Comparison of ENCODE assay signal across 8 mouse cellular contexts in the genomic region with DNA sequence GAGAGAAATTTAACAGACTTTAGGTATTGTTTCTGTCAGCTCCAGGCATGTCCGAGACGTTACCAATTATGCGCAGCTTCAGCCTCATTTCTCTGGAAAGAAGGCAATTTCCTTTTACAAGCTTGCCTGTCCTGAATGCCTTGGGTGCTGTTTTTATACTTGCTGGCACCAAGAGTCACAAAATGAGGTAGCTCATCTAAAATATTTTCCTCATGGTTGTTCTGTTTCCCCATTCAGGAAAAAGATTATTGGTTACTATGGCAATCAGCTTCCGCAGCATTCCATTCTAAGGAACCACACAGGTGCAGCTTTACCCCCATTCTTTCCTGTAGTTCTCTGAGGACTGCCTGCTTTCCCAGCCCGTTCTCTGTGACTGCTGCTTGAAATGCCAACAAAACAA. TPM values are rescaled to one million over a fixed set of nuclear protein-coding genes. Genes with fewer than 3 reads are reported as not detected.
DNase-seq lines count a peak whose midpoint lies in the region; ATAC-seq lines count a peak whose summit lies in the region.

A gene (plus strand): TSS at position 320 of the 400 bp plus-strand sequence.

- ATAC-seq in midbrain, embryonic 11.5 days (ENCODE audit: low FRiP score): no peak
- no peak for ATAC-seq in midbrain, embryonic 16.5 days
- ATAC-seq in hindbrain, embryonic 14.5 days (ENCODE audit: low FRiP score): no peak
- no peak for ATAC-seq in neural tube, embryonic 13.5 days (ENCODE audit: low read depth)
- ATAC-seq in frontal cortex, adult (ENCODE audit: low TSS enrichment): no peak

- H3K9me3 ChIP-seq in midbrain, embryonic 11.5 days (ENCODE audit: control insufficient read depth, low read length): no peaks in the 10 kb centered on the region
- no peaks in the 10 kb centered on the region for H3K9me3 ChIP-seq in midbrain, embryonic 16.5 days (replicated peaks; ENCODE audit: control insufficient read depth, low read length, poor library complexity, severe bottlenecking)
- no peaks in the 10 kb centered on the region for H3K9me3 ChIP-seq in hindbrain, embryonic 14.5 days (ENCODE audit: control insufficient read depth, low read length)
- H3K9me3 ChIP-seq in neural tube, embryonic 13.5 days: no peaks in the 10 kb centered on the region

- H3K9ac ChIP-seq in midbrain, embryonic 11.5 days (ENCODE audit: low read length): no peak within 1 kb of the TSS
- H3K9ac ChIP-seq in midbrain, embryonic 16.5 days (ENCODE audit: low read depth, low read length): no peak within 1 kb of the TSS
- H3K9ac ChIP-seq in hindbrain, embryonic 14.5 days: no peak within 1 kb of the TSS
- no peak within 1 kb of the TSS for H3K9ac ChIP-seq in neural tube, embryonic 13.5 days

- H3K4me1 ChIP-seq in midbrain, embryonic 11.5 days (ENCODE audit: control insufficient read depth, insufficient read depth, low read length): peaks cover 3% of the 10 kb centered on the region; the same call in 1 of the 2 replicates
- H3K4me1 ChIP-seq in midbrain, embryonic 16.5 days (ENCODE audit: control insufficient read depth, insufficient read depth, low read length): 0 out of 2 replicates have a peak, but pooled peaks cover 2% of the 10 kb centered on the region
- H3K4me1 ChIP-seq in hindbrain, embryonic 14.5 days (replicated peaks; ENCODE audit: control insufficient read depth, insufficient read depth, low read length): peaks cover 7% of the 10 kb centered on the region
- peaks cover 6% of the 10 kb centered on the region for H3K4me1 ChIP-seq in neural tube, embryonic 13.5 days (replicated peaks)

- H3K27me3 ChIP-seq in midbrain, embryonic 11.5 days (ENCODE audit: control insufficient read depth, insufficient read depth, low read length): no peaks in the 10 kb centered on the region
- H3K27me3 ChIP-seq in midbrain, embryonic 16.5 days (ENCODE audit: control insufficient read depth, insufficient read depth, low read depth, low read length): no peaks in the 10 kb centered on the region
- no peaks in the 10 kb centered on the region for H3K27me3 ChIP-seq in hindbrain, embryonic 14.5 days (ENCODE audit: control insufficient read depth, insufficient read depth, low read length)
- H3K27me3 ChIP-seq in neural tube, embryonic 13.5 days: no peaks in the 10 kb centered on the region

- DNase-seq in midbrain, embryonic 11.5 days (ENCODE audit: low spot score, missing footprints): no peak
- peak; percentile 32 for DNase-seq in forelimb bud, embryonic 11.5 days (ENCODE audit: low read depth, low spot score)
- DNase-seq in hindbrain, embryonic 14.5 days (ENCODE audit: low spot score): peak; percentile 23
- DNase-seq in ovary, postnatal 36 days (ENCODE audit: low spot score): no peak
- no peak for DNase-seq in frontal cortex, postnatal 10 days (ENCODE audit: low spot score in 2 of 2)

- no peak within 1 kb of the TSS for H3K4me2 ChIP-seq in midbrain, embryonic 11.5 days
- no peak within 1 kb of the TSS for H3K4me2 ChIP-seq in midbrain, embryonic 16.5 days (ENCODE audit: low read length)
- no peak within 1 kb of the TSS for H3K4me2 ChIP-seq in hindbrain, embryonic 14.5 days (replicated peaks)
- H3K4me2 ChIP-seq in neural tube, embryonic 13.5 days: no peak within 1 kb of the TSS

- H3K36me3 ChIP-seq in midbrain, embryonic 11.5 days (ENCODE audit: control insufficient read depth, insufficient read depth, low read length): no peaks in the 10 kb centered on the region
- no peaks in the 10 kb centered on the region for H3K36me3 ChIP-seq in midbrain, embryonic 16.5 days (ENCODE audit: control insufficient read depth, insufficient read depth, low read length)
- H3K36me3 ChIP-seq in hindbrain, embryonic 14.5 days (replicated peaks; ENCODE audit: control insufficient read depth, insufficient read depth): no peaks in the 10 kb centered on the region
- H3K36me3 ChIP-seq in neural tube, embryonic 13.5 days: no peaks in the 10 kb centered on the region

- no peak within 1 kb of the TSS for H3K4me3 ChIP-seq in midbrain, embryonic 11.5 days (ENCODE audit: low read depth, low read length)
- H3K4me3 ChIP-seq in midbrain, embryonic 16.5 days (ENCODE audit: low read depth, low read length): no peak within 1 kb of the TSS
- no peak within 1 kb of the TSS for H3K4me3 ChIP-seq in hindbrain, embryonic 14.5 days (replicated peaks; ENCODE audit: low read length)
- no peak within 1 kb of the TSS for H3K4me3 ChIP-seq in neural tube, embryonic 13.5 days

- no peak within 1 kb of the TSS for H3K27ac ChIP-seq in midbrain, embryonic 11.5 days (ENCODE audit: low read depth, low read length)
- no peak within 1 kb of the TSS for H3K27ac ChIP-seq in midbrain, embryonic 16.5 days (ENCODE audit: low read length)
- H3K27ac ChIP-seq in hindbrain, embryonic 14.5 days: no peak within 1 kb of the TSS
- no peak within 1 kb of the TSS for H3K27ac ChIP-seq in neural tube, embryonic 13.5 days (replicated peaks)

- 85% methylated on average over 5 of the region's 5 CpGs for WGBS in midbrain, embryonic 11.5 days
- 62% methylated on average over 5 of the region's 5 CpGs for WGBS in midbrain, embryonic 16.5 days
- 82% methylated on average over 5 of the region's 5 CpGs for WGBS in hindbrain, embryonic 14.5 days
- WGBS in neural tube, embryonic 13.5 days: 74% methylated on average over 5 of the region's 5 CpGs

RNA-seq across cellular contexts. Expression of the gene that starts here (rescaled TPM):
- 11.1 and 11.6 TPM in 2 replicates for polyA plus RNA-seq in midbrain, embryonic 11.5 days (2014; fragmentation: Nextera tagmentation; extraction: Ambion mirVana)
- polyA plus RNA-seq in midbrain, embryonic 16.5 days (2015; fragmentation: Nextera tagmentation; extraction: Ambion mirVana): 8.6 and 9.4 TPM in 2 replicates
- polyA plus RNA-seq in hindbrain, embryonic 14.5 days (2014; fragmentation: Nextera tagmentation; extraction: Ambion mirVana): 18.5 and 19.9 TPM in 2 replicates
- polyA plus RNA-seq in neural tube, embryonic 13.5 days (2015; fragmentation: Nextera tagmentation; extraction: Ambion mirVana): 12.2 and 14.6 TPM in 2 replicates

Comparison
In these comparisons a context has a peak if more than half of its experiments do, and no peak if none do; other contexts are left out.
1. DNase-seq: peak in forelimb bud, embryonic 11.5 days (single experiment) and hindbrain, embryonic 14.5 days (single experiment); none in midbrain, embryonic 11.5 days (single experiment), ovary, postnatal 36 days (single experiment) and frontal cortex, postnatal 10 days (0 of 2).